Mouse (Mus musculus): ENCODE data around the gene Ube2c.

DNA sequence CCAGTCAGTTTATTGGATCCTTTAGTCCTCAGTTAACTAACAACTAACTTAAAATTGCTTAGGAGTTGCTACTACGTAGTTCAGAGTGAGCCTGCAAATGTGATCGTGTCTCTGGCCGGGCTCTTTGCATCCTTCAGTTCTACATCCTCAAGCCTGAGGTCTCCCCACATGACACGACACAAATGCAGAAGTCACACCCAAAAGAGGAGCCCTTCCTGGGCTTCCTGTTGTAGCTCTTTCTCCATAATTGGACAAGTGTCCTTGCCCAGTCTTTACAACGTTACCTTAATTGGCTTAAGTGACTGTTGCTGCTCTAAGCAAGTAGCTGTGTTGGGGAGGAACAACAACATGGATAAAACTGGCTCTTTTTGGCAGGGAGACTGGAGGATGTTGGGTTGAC lies 45.6 kb downstream of the Ube2c start:
- TF ChIP-seq CTCF (IDR thresholded peaks at IDR 0.05; ENCODE audit: extremely low read depth, insufficient read depth, insufficient read length, insufficient replicate concordance) (no peak), POLR2A (IDR thresholded peaks at IDR 0.05; ENCODE audit: low read depth, low read length) (no peak)

Measured in spleen, adult 2 months (tissue).